In the genomic region with DNA sequence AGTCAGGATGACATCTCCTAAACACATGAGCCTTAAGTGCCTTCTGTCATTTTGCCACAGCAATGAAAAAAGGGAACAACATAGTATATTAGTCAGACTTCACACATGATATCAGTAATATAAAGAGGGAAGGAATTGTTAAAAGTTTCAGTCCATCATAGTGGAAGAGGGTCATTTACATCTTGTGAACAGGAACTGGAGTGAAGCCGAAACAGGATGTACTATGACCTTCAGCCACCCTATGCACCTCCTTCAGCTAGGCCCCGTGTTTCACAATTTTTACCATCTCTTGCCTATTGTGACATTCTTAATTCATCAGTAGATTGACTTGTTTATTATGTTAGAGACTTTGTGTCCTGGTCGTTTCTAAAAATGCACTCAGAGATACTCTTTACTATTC, we compare ENCODE assay signal across 20 mouse cellular contexts. TPM values are rescaled to one million over a fixed set of nuclear protein-coding genes. Genes with fewer than 3 reads are reported as not detected.
DNase-seq lines count a peak whose midpoint lies in the region; ATAC-seq and TF ChIP-seq lines count a peak whose summit lies in the region.
"Had no signal": no experiment of that assay in that cellular context is flagged by ENCODE, and none has a peak within 500 bp of the region (broad histone marks: within the 10 kb centered on the region; RNA-seq: fewer than 3 reads in every experiment).

No protein-coding gene starts in this region.

- no peak for ATAC-seq in lung, postnatal 0 days
- peak; percentile 36; the same call in 1 of the 2 replicates for ATAC-seq in neutrophil, adult 5-6 weeks (ENCODE audit: extremely low read depth, insufficient number of reproducible peaks, low FRiP score, poor library complexity, severe bottlenecking)
- ATAC-seq in heart, embryonic 12.5 days (ENCODE audit: insufficient number of reproducible peaks, low FRiP score) = no peak
- ATAC-seq: forebrain, embryonic 13.5 days; forebrain, postnatal 0 days; hindbrain, postnatal 0 days had no signal

- no peaks in the 10 kb centered on the region for H3K36me3 ChIP-seq in lung, postnatal 0 days (ENCODE audit: insufficient read depth, low read length)
- H3K36me3 ChIP-seq in macrophage (ENCODE audit: inconsistent target) = no peaks in the 10 kb centered on the region
- H3K36me3 ChIP-seq in heart, embryonic 12.5 days = no peaks in the 10 kb centered on the region
- H3K36me3 ChIP-seq: embryonic facial prominence, embryonic 10.5 days; G1E; hindbrain, embryonic 13.5 days had no signal

- TF ChIP-seq EP300 in lung, postnatal 0 days (IDR thresholded peaks at IDR 0.05) = no peak; the same call in 1 of the 2 replicates

- no peak overlapping the region for H3K27ac ChIP-seq in lung, postnatal 0 days (ENCODE audit: low read length)
- peak overlapping the region; percentile 74 for H3K27ac ChIP-seq in bone marrow macrophage, adult 2 months (ENCODE audit: insufficient read depth, low read depth, low read length)
- H3K27ac ChIP-seq in macrophage = peak overlapping the region; percentile 80
- H3K27ac ChIP-seq in heart, embryonic 12.5 days (ENCODE audit: poor library complexity, severe bottlenecking) = no peak overlapping the region
- H3K27ac ChIP-seq: embryonic facial prominence, embryonic 10.5 days; forebrain, embryonic 13.5 days; hindbrain, embryonic 13.5 days; hindbrain, postnatal 0 days had no signal

- no peak overlapping the region for H3K4me2 ChIP-seq in lung, postnatal 0 days (replicated peaks; ENCODE audit: low read depth, low read length)
- H3K4me2 ChIP-seq in heart, embryonic 12.5 days = no peak overlapping the region
- H3K4me2 ChIP-seq: forebrain, embryonic 13.5 days; hindbrain, embryonic 13.5 days had no signal

- H3K9ac ChIP-seq in lung, postnatal 0 days (replicated peaks; ENCODE audit: low read depth) = no peak overlapping the region
- H3K9ac ChIP-seq in heart, embryonic 12.5 days = no peak overlapping the region
- H3K9ac ChIP-seq: forebrain, embryonic 13.5 days; forebrain, postnatal 0 days; hindbrain, embryonic 13.5 days had no signal

- TF ChIP-seq CTCF in lung, postnatal 0 days (IDR thresholded peaks at IDR 0.05) = no peak
- no peak for TF ChIP-seq CTCF in bone marrow macrophage, adult 2 months (IDR thresholded peaks at IDR 0.05; ENCODE audit: low read depth, low read length)

- TF ChIP-seq POLR2A in bone marrow macrophage, adult 2 months (IDR thresholded peaks at IDR 0.05; ENCODE audit: borderline replicate concordance, low read depth, low read length) = no peak

- no peaks in the 10 kb centered on the region for H3K79me2 ChIP-seq in macrophage (ENCODE audit: inconsistent target)

- H3K27me3 ChIP-seq in lung, postnatal 0 days (replicated peaks; ENCODE audit: insufficient read depth, low read length) = no peaks in the 10 kb centered on the region
- no peaks in the 10 kb centered on the region for H3K27me3 ChIP-seq in heart, embryonic 12.5 days (replicated peaks)
- H3K27me3 ChIP-seq: forebrain, embryonic 13.5 days; hindbrain, embryonic 13.5 days had no signal

- WGBS in lung, postnatal 0 days = 61% methylated on average over 3 of the region's 3 CpGs
- 11% methylated on average over 3 of the region's 3 CpGs for WGBS in macrophage (ENCODE audit: missing documents)
- 87% methylated on average over 3 of the region's 3 CpGs for WGBS in heart, embryonic 12.5 days

- H3K4me3 ChIP-seq in lung, postnatal 0 days (ENCODE audit: low read depth, low read length) = no peak overlapping the region
- H3K4me3 ChIP-seq in bone marrow macrophage, adult 2 months (ENCODE audit: insufficient read depth, low read length) = no peak overlapping the region
- H3K4me3 ChIP-seq in macrophage (ENCODE audit: inconsistent target) = no peak overlapping the region
- no peak overlapping the region for H3K4me3 ChIP-seq in heart, embryonic 12.5 days
- H3K4me3 ChIP-seq: embryonic facial prominence, embryonic 10.5 days; forebrain, embryonic 13.5 days; hindbrain, embryonic 13.5 days had no signal

- H3K9me3 ChIP-seq in lung, postnatal 0 days (ENCODE audit: low read length) = no peaks in the 10 kb centered on the region
- H3K9me3 ChIP-seq in heart, embryonic 12.5 days (replicated peaks) = 0 out of 2 replicates have a peak, but pooled peaks cover 2% of the 10 kb centered on the region
- H3K9me3 ChIP-seq: embryonic facial prominence, embryonic 10.5 days; forebrain, embryonic 13.5 days; G1E; hindbrain, embryonic 13.5 days had no signal

- DNase-seq in lung, postnatal 0 days (ENCODE audit: low spot score) = peak; percentile 20
- no peak for DNase-seq in lung, adult 18-20 months
- DNase-seq in heart, adult 11 months = no peak
- DNase-seq: adrenal gland, adult 8-10 months; adrenal gland, postnatal 36 days; cerebellum, adult 11 months; cerebellum, adult 8-10 months; cerebellum, postnatal 36 days; forebrain, postnatal 0 days; gastrocnemius, postnatal 14 days; heart, postnatal 10 days had no signal

- no peaks in the 10 kb centered on the region for H3K4me1 ChIP-seq in lung, postnatal 0 days (ENCODE audit: insufficient read depth, low read depth, low read length)
- H3K4me1 ChIP-seq in bone marrow macrophage, adult 2 months (ENCODE audit: control insufficient read depth, insufficient read depth, low read length) = peaks cover 22% of the 10 kb centered on the region
- H3K4me1 ChIP-seq in heart, embryonic 12.5 days (replicated peaks) = no peaks in the 10 kb centered on the region
- H3K4me1 ChIP-seq: embryonic facial prominence, embryonic 10.5 days; forebrain, embryonic 13.5 days; hindbrain, embryonic 13.5 days had no signal

RNA-seq across cellular contexts. Expression of a gene that starts 59.8 kb away (rescaled TPM):
- 38.9 and 42.4 TPM in 2 replicates for polyA plus RNA-seq in lung, postnatal 0 days (2015; fragmentation: Nextera tagmentation; extraction: Ambion mirVana)
- polyA plus RNA-seq in bone marrow macrophage, adult 2 months (2012; ENCODE audit: insufficient read depth, insufficient read length, missing spikeins) = 29.9 and 31.6 TPM in 2 replicates
- 100 to 1,000 TPM in 2 of 26 experiments, 10 to 100 TPM in 21, 1 to 10 TPM in 3; 6.6 to 157 (median 26.2) TPM for total RNA-seq in macrophage (2018; cell fraction: chromatin; rRNA removed)
- 100 to 1,000 TPM in 1 of 26 experiments, 10 to 100 TPM in 25; 16.9 to 133 (median 47.2) TPM for total RNA-seq in macrophage (2018; cell fraction: cytosol; rRNA removed)
- 100 to 1,000 TPM in 4 of 26 experiments, 10 to 100 TPM in 22; 13.1 to 212 (median 57.6) TPM for total RNA-seq in macrophage (2018; cell fraction: nucleus; rRNA removed)
- polyA plus RNA-seq in macrophage (2018) = 13.3 to 105 TPM (median 18.9 TPM) in 3 replicates
- 36.4 and 46.4 TPM in 2 replicates for total RNA-seq in neutrophil, adult 5-6 weeks (2017)
- 68.1 and 68.8 TPM in 2 replicates for polyA plus RNA-seq in heart, embryonic 12.5 days (2016; fragmentation: Nextera tagmentation; extraction: Ambion mirVana)

Comparison
In these comparisons a context has a peak if more than half of its experiments do, and no peak if none do; other contexts are left out.
1. H3K27ac ChIP-seq: peak in bone marrow macrophage, adult 2 months (single experiment) and macrophage (single experiment); none in lung, postnatal 0 days (single experiment) and heart, embryonic 12.5 days (single experiment).